Mouse (Mus musculus): Measurements from ENCODE around the gene Kif3b. TPM values are rescaled to one million over a fixed set of nuclear protein-coding genes. Genes with fewer than 3 reads are reported as not detected.

Kif3b gene
- polyA plus RNA-seq, 1 experiment from 2014 or later: 26.9 TPM

DNA sequence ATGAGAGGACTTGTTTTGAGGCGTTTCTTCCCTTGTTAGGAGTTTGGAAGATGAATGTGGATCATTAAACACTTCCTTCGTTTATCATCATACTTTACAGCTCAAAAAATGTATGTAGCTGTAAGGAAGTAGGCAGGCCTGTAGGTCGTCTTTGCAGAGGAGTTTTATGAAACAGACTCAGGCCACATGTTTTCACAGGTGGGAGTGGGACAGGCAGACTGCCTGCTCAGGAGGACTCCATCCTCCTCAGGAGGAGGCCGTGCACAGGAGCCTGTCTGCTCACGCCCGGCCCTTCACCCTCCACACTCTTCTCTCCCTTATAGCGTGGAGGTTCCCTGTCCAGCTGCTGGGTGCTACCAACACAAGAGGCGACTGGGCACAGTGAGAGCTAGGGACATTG, 17.9 kb downstream of the Kif3b start:
- Histone ChIP-seq H3K9me3 (replicated peaks; ENCODE audit: control insufficient read depth, low read length, poor library complexity, severe bottlenecking) (no peaks in the 10 kb centered on the region), H3K4me3 (ENCODE audit: low read depth, low read length) (no peak overlapping the region), H3K36me3 (ENCODE audit: control insufficient read depth, insufficient read depth, low read length) (no peaks in the 10 kb centered on the region), H3K27me3 (ENCODE audit: control insufficient read depth, insufficient read depth, low read depth, low read length) (no peaks in the 10 kb centered on the region), H3K4me1 (ENCODE audit: control insufficient read depth, insufficient read depth, low read length) (no peaks in the 10 kb centered on the region), H3K4me2 (ENCODE audit: low read length) (no peak overlapping the region), H3K27ac (ENCODE audit: low read length) (no peak overlapping the region), H3K9ac (ENCODE audit: low read depth, low read length) (no peak overlapping the region)
- ATAC-seq: no peak
- 80% methylated on average over 8 of the region's 8 CpGs for WGBS

DNA sequence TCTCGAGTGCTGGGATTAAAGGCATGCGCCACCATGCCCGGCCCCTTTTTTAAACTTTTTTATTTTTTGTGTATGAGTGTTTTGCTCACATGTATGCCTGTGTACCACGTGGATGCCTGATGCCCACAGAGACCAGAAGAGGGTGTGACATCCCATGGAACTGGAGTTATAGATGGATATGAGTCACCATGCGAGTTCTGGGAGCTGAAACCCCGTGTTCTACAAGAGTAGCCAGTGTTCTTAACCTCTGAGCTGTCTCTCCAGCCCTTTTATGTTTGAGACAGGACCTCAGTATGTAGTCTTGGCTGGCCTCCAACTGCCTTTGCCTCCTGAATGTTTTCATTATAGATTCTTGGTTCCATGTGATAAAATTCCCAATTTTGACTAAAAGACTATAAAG, 19.0 kb downstream of the Kif3b start:
- H3K4me1 ChIP-seq (ENCODE audit: control insufficient read depth, insufficient read depth, low read length): no peaks in the 10 kb centered on the region
- no peak for ATAC-seq
- 86% methylated on average over 6 of the region's 6 CpGs for WGBS

DNA sequence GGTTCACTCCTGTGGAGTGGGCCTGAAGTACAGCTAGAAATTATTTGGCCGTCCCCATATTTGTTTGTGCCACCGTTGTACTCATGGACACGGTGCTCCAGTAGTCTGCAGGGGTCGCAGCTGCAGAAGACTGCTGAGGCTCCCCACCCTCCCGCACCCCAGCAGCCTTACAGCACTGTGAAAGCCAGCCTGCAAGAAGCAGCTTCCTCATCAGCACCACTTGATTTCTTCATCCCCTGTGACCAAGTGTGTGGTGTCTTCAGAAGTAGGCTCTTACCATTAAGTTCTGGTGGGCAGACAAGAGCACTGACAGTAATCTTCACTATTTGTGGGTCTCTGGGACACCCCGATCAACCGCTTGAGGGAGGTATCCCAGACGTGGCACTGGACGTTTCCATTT, 21.7 kb downstream of the Kif3b start:
- H3K4me3 ChIP-seq (ENCODE audit: low read depth, low read length): no peak overlapping the region
- H3K4me2 ChIP-seq (ENCODE audit: low read length): no peak overlapping the region
- no peaks in the 10 kb centered on the region for H3K9me3 ChIP-seq (replicated peaks; ENCODE audit: control insufficient read depth, low read length, poor library complexity, severe bottlenecking)
- no peaks in the 10 kb centered on the region for H3K27me3 ChIP-seq (ENCODE audit: control insufficient read depth, insufficient read depth, low read depth, low read length)
- H3K27ac ChIP-seq (ENCODE audit: low read length): no peak overlapping the region
- no peak for ATAC-seq
- no peaks in the 10 kb centered on the region for H3K4me1 ChIP-seq (ENCODE audit: control insufficient read depth, insufficient read depth, low read length)
- WGBS: 89% methylated on average over 9 of the region's 9 CpGs
- H3K36me3 ChIP-seq (ENCODE audit: control insufficient read depth, insufficient read depth, low read length): peaks cover 13% of the 10 kb centered on the region
- no peak overlapping the region for H3K9ac ChIP-seq (ENCODE audit: low read depth, low read length)

More for the DNA sequence above, 19.0 kb downstream of the Kif3b start:
- Histone ChIP-seq H3K9me3 (replicated peaks; ENCODE audit: control insufficient read depth, low read length, poor library complexity, severe bottlenecking) (no peaks in the 10 kb centered on the region), H3K4me2 (ENCODE audit: low read length) (no peak overlapping the region), H3K27ac (ENCODE audit: low read length) (no peak overlapping the region), H3K27me3 (ENCODE audit: control insufficient read depth, insufficient read depth, low read depth, low read length) (no peaks in the 10 kb centered on the region), H3K9ac (ENCODE audit: low read depth, low read length) (no peak overlapping the region), H3K36me3 (ENCODE audit: control insufficient read depth, insufficient read depth, low read length) (no peaks in the 10 kb centered on the region), H3K4me3 (ENCODE audit: low read depth, low read length) (no peak overlapping the region)

DNA sequence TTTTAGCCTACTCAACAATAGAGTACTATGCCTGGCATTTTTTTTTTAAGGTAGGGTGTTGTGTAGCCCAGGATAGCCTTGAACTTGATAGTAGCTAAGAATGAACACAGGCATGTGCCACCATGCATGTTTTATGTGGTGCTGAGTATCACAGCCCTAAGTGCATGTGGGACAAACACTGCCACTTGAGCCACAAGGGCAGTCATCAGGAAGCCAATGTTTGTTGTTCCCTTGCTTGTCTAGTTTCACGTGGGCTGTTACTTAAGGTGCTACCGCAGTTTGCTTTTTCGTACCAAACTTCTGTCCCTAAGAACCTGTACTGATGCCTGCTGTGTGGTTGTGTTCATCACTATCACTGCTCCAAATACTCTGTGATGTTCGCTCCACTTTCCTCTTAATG, 27.2 kb downstream of the Kif3b start:
- Histone ChIP-seq H3K4me2 (ENCODE audit: low read length) (no peak overlapping the region), H3K9me3 (replicated peaks; ENCODE audit: control insufficient read depth, low read length, poor library complexity, severe bottlenecking) (no peaks in the 10 kb centered on the region), H3K4me3 (ENCODE audit: low read depth, low read length) (no peak overlapping the region), H3K4me1 (ENCODE audit: control insufficient read depth, insufficient read depth, low read length) (no peaks in the 10 kb centered on the region), H3K27ac (ENCODE audit: low read length) (no peak overlapping the region), H3K36me3 (ENCODE audit: control insufficient read depth, insufficient read depth, low read length) (peaks cover 45% of the 10 kb centered on the region), H3K9ac (ENCODE audit: low read depth, low read length) (no peak overlapping the region), H3K27me3 (ENCODE audit: control insufficient read depth, insufficient read depth, low read depth, low read length) (no peaks in the 10 kb centered on the region)
- ATAC-seq: no peak
- 92% methylated on average over 4 of the region's 4 CpGs for WGBS

DNA sequence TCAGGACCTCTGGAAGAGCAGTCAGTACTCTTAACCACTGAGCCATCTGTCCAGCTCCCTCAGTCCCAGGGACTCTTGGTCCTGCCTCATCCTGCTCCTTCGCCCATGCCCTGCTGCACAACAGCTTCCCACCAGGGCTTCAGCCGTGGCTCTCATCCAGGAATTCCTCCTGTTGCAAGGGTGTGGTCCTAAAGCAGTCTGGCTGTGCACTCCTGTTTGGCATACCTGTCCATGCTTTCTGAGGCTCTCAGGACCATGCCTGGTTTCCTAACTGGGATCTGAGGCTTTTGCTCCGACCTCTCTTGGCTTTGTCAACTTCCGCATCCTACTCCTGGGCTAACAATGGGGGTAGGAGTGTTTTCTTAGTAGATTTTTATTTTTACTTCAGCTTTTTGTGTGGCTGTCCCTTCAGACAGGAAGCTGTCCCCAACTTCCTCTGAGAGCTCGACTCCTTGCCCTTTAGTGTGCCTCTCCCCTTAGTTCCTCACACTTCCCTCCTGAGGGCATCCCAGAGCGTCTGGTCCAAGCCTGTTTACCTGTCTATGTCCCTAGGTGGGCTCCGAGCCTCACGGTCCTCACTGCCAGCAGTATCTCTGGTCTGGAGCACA, 27.9 kb downstream of the Kif3b start:
- no peaks in the 10 kb centered on the region for H3K9me3 ChIP-seq (replicated peaks; ENCODE audit: control insufficient read depth, low read length, poor library complexity, severe bottlenecking)
- H3K27me3 ChIP-seq (ENCODE audit: control insufficient read depth, insufficient read depth, low read depth, low read length): no peaks in the 10 kb centered on the region
- no peak overlapping the region for H3K4me3 ChIP-seq (ENCODE audit: low read depth, low read length)
- H3K4me2 ChIP-seq (ENCODE audit: low read length): no peak overlapping the region
- H3K4me1 ChIP-seq (ENCODE audit: control insufficient read depth, insufficient read depth, low read length): no peaks in the 10 kb centered on the region
- H3K9ac ChIP-seq (ENCODE audit: low read depth, low read length): no peak overlapping the region
- no peak for ATAC-seq
- peaks cover 49% of the 10 kb centered on the region for H3K36me3 ChIP-seq (ENCODE audit: control insufficient read depth, insufficient read depth, low read length)
- H3K27ac ChIP-seq (ENCODE audit: low read length): no peak overlapping the region
- WGBS: 86% methylated on average over 8 of the region's 8 CpGs

DNA sequence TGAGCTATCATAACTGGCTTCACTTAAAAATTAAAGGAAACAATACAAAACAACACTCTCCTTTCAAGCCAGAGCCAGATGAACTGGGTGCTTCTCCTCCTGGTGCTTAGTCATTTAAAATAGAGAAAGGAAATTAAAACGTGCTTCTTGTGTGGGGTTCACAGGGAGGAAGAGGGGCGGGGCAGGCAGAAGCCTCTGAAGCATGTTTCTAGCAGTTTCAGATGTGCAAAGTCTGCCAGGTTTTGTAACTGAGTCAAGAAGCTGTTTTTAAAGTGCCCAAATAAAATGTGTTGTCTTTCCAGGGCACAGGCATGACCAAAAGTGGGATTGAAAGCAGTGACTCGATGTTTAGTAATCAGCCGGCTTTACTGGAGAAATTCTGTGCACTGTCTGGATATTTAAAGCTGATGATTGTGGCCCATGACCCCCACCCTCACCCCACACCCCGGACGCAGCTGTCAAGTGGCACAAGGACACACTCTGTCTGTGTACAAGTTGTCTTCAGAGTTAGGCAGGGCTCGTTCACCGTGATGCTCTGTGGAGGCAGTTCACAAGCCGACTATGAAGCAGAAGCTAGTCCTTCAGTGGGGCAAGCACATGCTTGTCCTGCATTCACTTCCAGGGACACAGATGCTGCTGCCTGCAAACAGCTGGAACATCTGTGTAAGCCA, 34.6 kb downstream of the Kif3b start:
- peaks cover 51% of the 10 kb centered on the region for H3K36me3 ChIP-seq (ENCODE audit: control insufficient read depth, insufficient read depth, low read length)

DNA sequence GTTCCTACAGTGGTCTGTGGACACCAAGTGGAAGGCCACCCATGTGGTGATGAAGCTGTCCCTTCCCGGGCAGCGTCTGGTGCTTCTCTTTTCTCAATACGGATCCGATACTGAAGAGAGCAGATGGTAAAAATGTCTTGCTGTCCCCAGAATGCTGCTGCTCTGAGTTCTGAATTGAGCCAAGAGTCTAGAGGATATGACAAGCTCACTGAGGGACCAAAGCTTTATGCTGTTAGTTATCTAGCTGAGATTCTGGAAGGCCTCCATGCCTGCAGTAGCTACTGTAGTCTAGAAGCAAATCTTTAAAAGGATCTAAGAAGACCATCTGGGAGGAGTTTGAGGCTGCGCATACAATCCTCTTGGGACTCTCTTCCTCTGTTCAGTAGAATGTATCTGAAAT, 41.1 kb downstream of the Kif3b start:
- Histone ChIP-seq H3K27me3 (ENCODE audit: control insufficient read depth, insufficient read depth, low read depth, low read length) (no peaks in the 10 kb centered on the region), H3K27ac (ENCODE audit: low read length) (no peak overlapping the region), H3K36me3 (ENCODE audit: control insufficient read depth, insufficient read depth, low read length) (peaks cover 26% of the 10 kb centered on the region), H3K9ac (ENCODE audit: low read depth, low read length) (no peak overlapping the region), H3K4me3 (ENCODE audit: low read depth, low read length) (no peak overlapping the region), H3K9me3 (replicated peaks; ENCODE audit: control insufficient read depth, low read length, poor library complexity, severe bottlenecking) (no peaks in the 10 kb centered on the region), H3K4me2 (ENCODE audit: low read length) (no peak overlapping the region), H3K4me1 (ENCODE audit: control insufficient read depth, insufficient read depth, low read length) (no peaks in the 10 kb centered on the region)
- 94% methylated on average over 5 of the region's 5 CpGs for WGBS
- no peak for ATAC-seq

More for the DNA sequence above, 34.6 kb downstream of the Kif3b start:
- Histone ChIP-seq H3K9ac (ENCODE audit: low read depth, low read length) (no peak overlapping the region), H3K4me1 (ENCODE audit: control insufficient read depth, insufficient read depth, low read length) (no peaks in the 10 kb centered on the region), H3K4me3 (ENCODE audit: low read depth, low read length) (no peak overlapping the region), H3K4me2 (ENCODE audit: low read length) (no peak overlapping the region), H3K9me3 (replicated peaks; ENCODE audit: control insufficient read depth, low read length, poor library complexity, severe bottlenecking) (no peaks in the 10 kb centered on the region), H3K27me3 (ENCODE audit: control insufficient read depth, insufficient read depth, low read depth, low read length) (no peaks in the 10 kb centered on the region), H3K27ac (ENCODE audit: low read length) (no peak overlapping the region)
- WGBS: 89% methylated on average over 9 of the region's 9 CpGs
- ATAC-seq: no peak

DNA sequence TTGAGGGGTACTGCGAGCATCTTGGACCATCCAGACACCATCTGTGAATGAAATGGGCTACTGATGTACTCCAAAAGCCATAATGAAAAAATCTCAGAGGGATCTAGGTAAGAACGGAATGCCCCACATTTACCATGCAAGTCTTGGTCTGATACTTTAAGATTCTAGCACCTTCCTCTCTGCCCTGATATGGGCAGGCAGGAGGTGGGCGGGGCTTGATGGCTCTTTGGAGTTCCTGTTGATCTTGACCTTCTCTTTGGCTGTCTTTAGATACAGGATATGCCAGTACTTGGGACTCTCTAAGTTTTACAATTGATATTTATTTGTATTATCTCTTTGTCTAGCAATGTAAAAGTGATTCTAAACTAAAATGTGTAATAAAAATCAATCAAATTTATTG, 41.8 kb downstream of the Kif3b start:
- Histone ChIP-seq H3K4me2 (ENCODE audit: low read length) (no peak overlapping the region), H3K9ac (ENCODE audit: low read depth, low read length) (no peak overlapping the region), H3K9me3 (replicated peaks; ENCODE audit: control insufficient read depth, low read length, poor library complexity, severe bottlenecking) (no peaks in the 10 kb centered on the region), H3K4me1 (ENCODE audit: control insufficient read depth, insufficient read depth, low read length) (no peaks in the 10 kb centered on the region), H3K27me3 (ENCODE audit: control insufficient read depth, insufficient read depth, low read depth, low read length) (no peaks in the 10 kb centered on the region), H3K27ac (ENCODE audit: low read length) (no peak overlapping the region), H3K36me3 (ENCODE audit: control insufficient read depth, insufficient read depth, low read length) (peaks cover 26% of the 10 kb centered on the region), H3K4me3 (ENCODE audit: low read depth, low read length) (no peak overlapping the region)
- ATAC-seq: no peak
- WGBS: 96% methylated on average over 3 of the region's 3 CpGs

DNA sequence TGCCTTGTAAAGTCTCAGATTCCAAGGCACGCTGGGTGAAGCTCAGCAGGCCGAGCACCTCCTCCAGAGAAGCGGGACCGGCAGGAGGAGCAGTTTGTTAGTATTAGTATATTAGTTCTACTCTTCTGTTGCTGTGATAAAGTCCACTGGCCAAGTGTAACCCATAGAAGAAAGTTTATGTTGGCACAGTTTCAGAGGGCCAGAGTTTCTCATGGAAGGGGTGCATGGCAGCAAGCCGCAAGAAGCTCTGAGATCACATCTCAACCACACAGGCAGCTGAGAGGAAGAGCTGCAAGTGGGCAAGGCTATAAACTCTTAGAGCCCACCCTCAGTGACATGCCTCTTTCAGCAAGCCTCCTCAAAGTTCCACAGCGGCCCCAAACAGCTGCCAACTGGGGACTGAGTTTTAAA, 42.6 kb downstream of the Kif3b start:
- no peak overlapping the region for H3K27ac ChIP-seq (ENCODE audit: low read length)
- WGBS: 92% methylated on average over 6 of the region's 6 CpGs
- no peaks in the 10 kb centered on the region for H3K9me3 ChIP-seq (replicated peaks; ENCODE audit: control insufficient read depth, low read length, poor library complexity, severe bottlenecking)
- peaks cover 24% of the 10 kb centered on the region for H3K36me3 ChIP-seq (ENCODE audit: control insufficient read depth, insufficient read depth, low read length)
- no peak overlapping the region for H3K4me3 ChIP-seq (ENCODE audit: low read depth, low read length)
- H3K4me1 ChIP-seq (ENCODE audit: control insufficient read depth, insufficient read depth, low read length): no peaks in the 10 kb centered on the region
- no peak overlapping the region for H3K9ac ChIP-seq (ENCODE audit: low read depth, low read length)
- no peak for ATAC-seq
- no peak overlapping the region for H3K4me2 ChIP-seq (ENCODE audit: low read length)
- H3K27me3 ChIP-seq (ENCODE audit: control insufficient read depth, insufficient read depth, low read depth, low read length): no peaks in the 10 kb centered on the region
